Mouse (Mus musculus) cortical plate, adult 2 months (tissue): ENCODE results near the gene Nras.

Experiments
- CTCF ChIP-seq: fragments of 200-500 bp; IDR thresholded peaks from 2 replicates; pipeline ENCODE4 v1.5.1; 2011; ENCODE audit warnings: mild to moderate bottlenecking, control low read depth, low read length; ENCODE audit not compliant: insufficient read depth; ENCODE audit errors: extremely low read depth
- POLR2A ChIP-seq: fragments of 200-500 bp; IDR thresholded peaks from 2 replicates; pipeline ENCODE4 v1.6.1; 2011; ENCODE audit warnings: mild to moderate bottlenecking, low read length, control low read depth; ENCODE audit not compliant: insufficient read depth; ENCODE audit errors: extremely low read depth

DNA sequence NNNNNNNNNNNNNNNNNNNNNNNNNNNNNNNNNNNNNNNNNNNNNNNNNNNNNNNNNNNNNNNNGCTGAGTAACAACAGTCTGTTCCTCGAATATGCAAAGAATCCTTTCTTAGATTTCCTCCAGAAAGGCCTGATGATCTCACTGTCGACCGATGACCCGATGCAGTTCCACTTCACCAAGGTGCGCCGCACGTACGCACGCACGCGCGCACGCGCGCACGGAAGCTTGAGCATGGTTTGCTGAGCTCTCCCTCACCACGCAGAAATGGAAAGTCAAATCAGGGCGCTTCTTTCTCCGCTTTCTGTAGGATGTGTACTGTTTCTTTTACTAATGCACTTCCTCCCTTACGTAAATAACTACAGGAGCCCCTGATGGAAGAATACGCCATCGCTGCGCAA lies 40.6 kb downstream of the Nras start:
- TF ChIP-seq CTCF (no peak), POLR2A (no peak)
